Mouse (Mus musculus) hindbrain, embryonic 14.5 days (tissue): Measurements from ENCODE around the gene Tbl1xr1. TPM values are rescaled to one million over a fixed set of nuclear protein-coding genes. Genes with fewer than 3 reads are reported as not detected.

ENCODE experiments used
- ATAC-seq: fragments of 200-750 bp; cut with Nextera tagmentation; 2 replicates; pipeline ENCODE4 v1.8.0; 2017; ENCODE audit warnings: moderate number of reproducible peaks, mild to moderate bottlenecking, moderate TSS enrichment, moderate library complexity; ENCODE audit not compliant: low FRiP score
- DNase-seq: peaks from one replicate; pipeline ENCODE4 v3.0.0-alpha.2; 2015; ENCODE audit warnings: low spot score
- H3K27ac ChIP-seq: fragments of 300-500 bp; sonication (generic); 2 replicates; pipeline ENCODE4 v1.5.1; 2014; ENCODE audit warnings: mild to moderate bottlenecking, moderate library complexity
- H3K27me3 ChIP-seq: fragments of 300-500 bp; sonication (generic); 2 replicates; pipeline ENCODE4 v1.6.1; 2014; ENCODE audit warnings: mild to moderate bottlenecking, low read length, mixed read lengths; ENCODE audit not compliant: control insufficient read depth, insufficient read depth
- H3K36me3 ChIP-seq: fragments of 300-500 bp; sonication (generic); replicated peaks from 2 replicates; pipeline ENCODE4 v1.6.1; 2014; ENCODE audit not compliant: control insufficient read depth, insufficient read depth
- H3K4me1 ChIP-seq: fragments of 300-500 bp; sonication (generic); replicated peaks from 2 replicates; pipeline ENCODE4 v1.6.1; 2014; ENCODE audit warnings: antibody characterized with exemption, low read length, mixed read lengths; ENCODE audit not compliant: control insufficient read depth, insufficient read depth
- H3K4me2 ChIP-seq: fragments of 300-500 bp; sonication (generic); replicated peaks from 2 replicates; pipeline ENCODE4 v1.6.1; 2014; ENCODE audit warnings: mild to moderate bottlenecking, moderate library complexity
- H3K4me3 ChIP-seq: fragments of 300-500 bp; sonication (generic); replicated peaks from 2 replicates; pipeline ENCODE4 v1.5.1; 2014; ENCODE audit warnings: mild to moderate bottlenecking, low read length
- H3K9ac ChIP-seq: fragments of 300-500 bp; sonication (generic); 2 replicates; pipeline ENCODE4 v1.6.1; 2014
- H3K9me3 ChIP-seq: fragments of 300-500 bp; sonication (generic); 2 replicates; pipeline ENCODE4 v1.6.1; 2016; ENCODE audit warnings: low read length; ENCODE audit not compliant: control insufficient read depth
- WGBS: fragments of 180-500 bp; shearing (Covaris S2); extraction: QIAGEN DNeasy Blood & Tissue Kit; methylation state at CpG from one replicate; pipeline ENCODE4 v1.1.7; 2014; 5-methylcytosine and 5-hydroxymethylcytosine counted together
- polyA plus RNA-seq: library from polyadenylated mRNA; unstranded; fragments of >200 nt; fragmentation: Nextera tagmentation; extraction: Ambion mirVana; gene quantifications from 2 replicates; pipeline ENCODE4 v1.2.1, GENCODE M21; 2014

Gene Tbl1xr1
- polyA plus RNA-seq, 1 experiment from 2014 or later: 23.9 TPM

GRCm38 (mm10) chr3:22073916-22074315, 2.5 kb upstream of the Tbl1xr1 start:
- Histone ChIP-seq H3K4me1 (peaks cover 38% of the 10 kb centered on the region), H3K36me3 (no peaks in the 10 kb centered on the region), H3K27me3 (no peaks in the 10 kb centered on the region), H3K4me2 (peak overlapping the region; percentile 77), H3K9ac (no peak overlapping the region), H3K4me3 (no peak overlapping the region), H3K9me3 (no peaks in the 10 kb centered on the region), H3K27ac (no peak overlapping the region)
- 67% methylated on average over 1 of the region's 1 CpGs for WGBS
- ATAC-seq (no peak), DNase-seq (no peak)

- Histone ChIP-seq H3K4me2 (peak overlapping the region; percentile 77), H3K9me3 (no peaks in the 10 kb centered on the region), H3K9ac (peak overlapping the region; percentile 80), H3K27me3 (no peaks in the 10 kb centered on the region), H3K36me3 (no peaks in the 10 kb centered on the region), H3K4me1 (peaks cover 46% of the 10 kb centered on the region), H3K27ac (no peak overlapping the region), H3K4me3 (peak overlapping the region; percentile 98)
- DNase-seq (no peak), ATAC-seq (no peak)
- WGBS: 22% methylated on average over 11 of the region's 11 CpGs
These were observed 1.7 kb upstream of the Tbl1xr1 start for GRCm38 (mm10) chr3:22074591-22075294.

GRCm38 (mm10) chr3:22075517-22075886, 950 bp upstream of the Tbl1xr1 start:
- peaks cover 47% of the 10 kb centered on the region for H3K4me1 ChIP-seq
- H3K27me3 ChIP-seq: no peaks in the 10 kb centered on the region
- peak overlapping the region; percentile 80 for H3K9ac ChIP-seq
- H3K27ac ChIP-seq: peak overlapping the region; percentile 99
- no peaks in the 10 kb centered on the region for H3K36me3 ChIP-seq
- H3K4me2 ChIP-seq: peak overlapping the region; percentile 77
- 0% methylated on average over 28 of the region's 28 CpGs for WGBS
- ATAC-seq: 0 out of 2 replicates have a peak, but pooled peaks have one; percentile 0
- no peaks in the 10 kb centered on the region for H3K9me3 ChIP-seq
- peak; percentile 40 for DNase-seq
- peak overlapping the region; percentile 98 for H3K4me3 ChIP-seq

GRCm38 (mm10) chr3:22075887-22076560, 428 bp upstream of the Tbl1xr1 start:
- ATAC-seq (peak; percentile 91), DNase-seq (peak; percentile 89)
- Histone ChIP-seq H3K4me3 (peak overlapping the region; percentile 98), H3K4me1 (peaks cover 47% of the 10 kb centered on the region), H3K9me3 (no peaks in the 10 kb centered on the region), H3K9ac (peak overlapping the region; percentile 80), H3K27ac (peak overlapping the region; percentile 99), H3K27me3 (no peaks in the 10 kb centered on the region), H3K4me2 (peak overlapping the region; percentile 77), H3K36me3 (no peaks in the 10 kb centered on the region)
- under 1% methylated on average over 54 of the region's 70 CpGs for WGBS

- Histone ChIP-seq H3K4me3 (peak overlapping the region; percentile 98), H3K4me2 (peak overlapping the region; percentile 72), H3K4me1 (peaks cover 47% of the 10 kb centered on the region), H3K9me3 (no peaks in the 10 kb centered on the region), H3K36me3 (no peaks in the 10 kb centered on the region), H3K9ac (peak overlapping the region; percentile 94), H3K27ac (peak overlapping the region; percentile 99), H3K27me3 (no peaks in the 10 kb centered on the region)
- under 1% methylated on average over 60 of the region's 64 CpGs for WGBS
- DNase-seq: peak; percentile 48
- peak; percentile 62 for ATAC-seq
These were observed 644 bp downstream of the Tbl1xr1 start for GRCm38 (mm10) chr3:22076936-22077656.

GRCm38 (mm10) chr3:22077657-22078475, 1.4 kb downstream of the Tbl1xr1 start:
- Histone ChIP-seq H3K36me3 (no peaks in the 10 kb centered on the region), H3K4me3 (peak overlapping the region; percentile 98), H3K27ac (peak overlapping the region; percentile 99; the same call in 1 of the 2 replicates), H3K4me1 (peaks cover 47% of the 10 kb centered on the region), H3K9me3 (no peaks in the 10 kb centered on the region), H3K9ac (peak overlapping the region; percentile 94), H3K27me3 (no peaks in the 10 kb centered on the region), H3K4me2 (peak overlapping the region; percentile 72)
- ATAC-seq (no peak), DNase-seq (no peak)
- 4% methylated on average over 9 of the region's 9 CpGs for WGBS

- no peak for ATAC-seq
- H3K36me3 ChIP-seq: no peaks in the 10 kb centered on the region
- no peak overlapping the region for H3K27ac ChIP-seq
- peak overlapping the region; percentile 98 for H3K4me3 ChIP-seq
- H3K9me3 ChIP-seq: no peaks in the 10 kb centered on the region
- H3K4me1 ChIP-seq: peaks cover 41% of the 10 kb centered on the region
- no peaks in the 10 kb centered on the region for H3K27me3 ChIP-seq
- 52% methylated on average over 3 of the region's 3 CpGs for WGBS
- peak overlapping the region; percentile 72 for H3K4me2 ChIP-seq
- H3K9ac ChIP-seq: 0 out of 2 replicates have a peak overlapping the region, but pooled peaks have one; percentile 94
- no peak for DNase-seq
These were observed 2.1 kb downstream of the Tbl1xr1 start for GRCm38 (mm10) chr3:22078529-22078928.

GRCm38 (mm10) chr3:22081869-22082268, 5.4 kb downstream of the Tbl1xr1 start:
- no peaks in the 10 kb centered on the region for H3K27me3 ChIP-seq
- H3K27ac ChIP-seq: no peak overlapping the region
- ATAC-seq: no peak
- 90% methylated on average over 4 of the region's 4 CpGs for WGBS
- no peaks in the 10 kb centered on the region for H3K9me3 ChIP-seq
- H3K4me2 ChIP-seq: no peak overlapping the region
- H3K4me3 ChIP-seq: no peak overlapping the region
- no peak overlapping the region for H3K9ac ChIP-seq
- DNase-seq: no peak
- H3K4me1 ChIP-seq: peaks cover 23% of the 10 kb centered on the region
- no peaks in the 10 kb centered on the region for H3K36me3 ChIP-seq
